Mouse (Mus musculus): ENCODE results near the gene Arhgap45. TPM values are rescaled to one million over a fixed set of nuclear protein-coding genes. Genes with fewer than 3 reads are reported as not detected.
"Not testable (repeated sequence)": the region's sequence is repeated elsewhere in the genome, so short reads cannot be mapped to it uniquely, and the experiment has no call there.

Arhgap45 gene
- polyA plus RNA-seq, 1 experiment, result 36.8 TPM

- 9% methylated on average over 9 of the region's 9 CpGs for WGBS
- H3K4me1 ChIP-seq (ENCODE audit: control insufficient read depth, insufficient read depth, insufficient read length, low read length), result peaks cover 33% of the 10 kb centered on the region
- no peaks in the 10 kb centered on the region for H3K27me3 ChIP-seq (ENCODE audit: control insufficient read depth, insufficient read depth, low read length)
- peak; percentile 53; the same call in 1 of the 2 replicates for TF ChIP-seq CTCF (IDR thresholded peaks at IDR 0.05; ENCODE audit: extremely low read depth, insufficient read length, insufficient replicate concordance, low read depth, low read length)
- TF ChIP-seq POLR2A (IDR thresholded peaks at IDR 0.05; ENCODE audit: low read depth, low read length), result no peak
- H3K27ac ChIP-seq (ENCODE audit: insufficient read depth, low read depth, low read length), result peak overlapping the region; percentile 99
- H3K36me3 ChIP-seq (ENCODE audit: control insufficient read depth, insufficient read depth, low read length), result peaks cover 27% of the 10 kb centered on the region
- H3K4me3 ChIP-seq (ENCODE audit: low read depth, low read length), result no peak overlapping the region
These were observed 17.3 kb downstream of the Arhgap45 start for GRCm38 (mm10) chr10:80033511-80034391.

DNA sequence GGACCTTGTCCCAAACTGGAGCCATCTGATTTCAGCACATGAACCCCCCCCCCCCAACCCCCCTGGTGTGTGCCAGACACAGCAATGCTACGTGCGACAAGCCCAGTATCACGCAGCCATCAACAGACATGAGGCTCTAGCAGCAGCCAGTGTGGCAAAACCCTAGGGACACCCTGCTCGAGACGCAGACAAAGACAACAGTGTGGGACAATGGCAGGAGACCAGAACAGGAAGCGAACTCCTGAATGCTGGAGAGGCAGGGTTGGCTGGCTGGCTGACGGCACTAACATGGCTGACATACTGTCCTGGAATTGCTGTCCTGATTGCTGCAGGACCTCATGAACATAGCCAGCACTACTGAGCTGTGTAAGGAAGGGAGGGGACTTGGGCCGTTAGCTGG lies 18.7 kb downstream of the Arhgap45 start:
- peaks cover 33% of the 10 kb centered on the region for H3K4me1 ChIP-seq (ENCODE audit: control insufficient read depth, insufficient read depth, insufficient read length, low read length)
- H3K4me3 ChIP-seq (ENCODE audit: low read depth, low read length), result no peak overlapping the region
- TF ChIP-seq POLR2A (IDR thresholded peaks at IDR 0.05; ENCODE audit: low read depth, low read length) (no peak), CTCF (IDR thresholded peaks at IDR 0.05; ENCODE audit: extremely low read depth, insufficient read length, insufficient replicate concordance, low read depth, low read length) (no peak)
- peaks cover 27% of the 10 kb centered on the region for H3K36me3 ChIP-seq (ENCODE audit: control insufficient read depth, insufficient read depth, low read length)
- no peaks in the 10 kb centered on the region for H3K27me3 ChIP-seq (ENCODE audit: control insufficient read depth, insufficient read depth, low read length)
- H3K27ac ChIP-seq (ENCODE audit: insufficient read depth, low read depth, low read length), result peak overlapping the region; percentile 3; the same call in 1 of the 2 replicates
- 87% methylated on average over 8 of the region's 8 CpGs for WGBS

- no peaks in the 10 kb centered on the region for H3K27me3 ChIP-seq (ENCODE audit: control insufficient read depth, insufficient read depth, low read length)
- TF ChIP-seq POLR2A (IDR thresholded peaks at IDR 0.05; ENCODE audit: low read depth, low read length), result no peak
- no peak for TF ChIP-seq CTCF (IDR thresholded peaks at IDR 0.05; ENCODE audit: extremely low read depth, insufficient read length, insufficient replicate concordance, low read depth, low read length)
- peak overlapping the region; percentile 3; the same call in 1 of the 2 replicates for H3K27ac ChIP-seq (ENCODE audit: insufficient read depth, low read depth, low read length)
- H3K4me1 ChIP-seq (ENCODE audit: control insufficient read depth, insufficient read depth, insufficient read length, low read length), result peaks cover 33% of the 10 kb centered on the region
- peaks cover 27% of the 10 kb centered on the region for H3K36me3 ChIP-seq (ENCODE audit: control insufficient read depth, insufficient read depth, low read length)
- WGBS, result 88% methylated on average over 5 of the region's 5 CpGs
- no peak overlapping the region for H3K4me3 ChIP-seq (ENCODE audit: low read depth, low read length)
These were observed 19.2 kb downstream of the Arhgap45 start for GRCm38 (mm10) chr10:80035686-80036085.

- WGBS, result 87% methylated on average over 13 of the region's 13 CpGs
- Histone ChIP-seq H3K27me3 (ENCODE audit: control insufficient read depth, insufficient read depth, low read length) (no peaks in the 10 kb centered on the region), H3K4me1 (ENCODE audit: control insufficient read depth, insufficient read depth, insufficient read length, low read length) (peaks cover 31% of the 10 kb centered on the region), H3K36me3 (ENCODE audit: control insufficient read depth, insufficient read depth, low read length) (peaks cover 27% of the 10 kb centered on the region), H3K4me3 (ENCODE audit: low read depth, low read length) (no peak overlapping the region), H3K27ac (ENCODE audit: insufficient read depth, low read depth, low read length) (no peak overlapping the region)
- TF ChIP-seq POLR2A (IDR thresholded peaks at IDR 0.05; ENCODE audit: low read depth, low read length), result no peak
- no peak for TF ChIP-seq CTCF (IDR thresholded peaks at IDR 0.05; ENCODE audit: extremely low read depth, insufficient read length, insufficient replicate concordance, low read depth, low read length)
These were observed 20.4 kb downstream of the Arhgap45 start for GRCm38 (mm10) chr10:80036832-80037231.

GRCm38 (mm10) chr10:80039559-80039979 lies 23.1 kb downstream of the Arhgap45 start, which contains the start of gene Polr2e:
Polr2e (minus strand) TSS chr10:80039795.
- H3K27ac ChIP-seq (ENCODE audit: insufficient read depth, low read depth, low read length), result peak within 1 kb of the TSS; percentile 43; the same call in 1 of the 2 replicates
- WGBS, result under 1% methylated on average over 40 of the region's 40 CpGs
- TF ChIP-seq POLR2A (IDR thresholded peaks at IDR 0.05; ENCODE audit: low read depth, low read length) (no peak; the same call in 1 of the 2 replicates), CTCF (IDR thresholded peaks at IDR 0.05; ENCODE audit: extremely low read depth, insufficient read length, insufficient replicate concordance, low read depth, low read length) (no peak)
- no peaks in the 10 kb centered on the region for H3K27me3 ChIP-seq (ENCODE audit: control insufficient read depth, insufficient read depth, low read length)
- H3K4me3 ChIP-seq (ENCODE audit: low read depth, low read length), result peak within 1 kb of the TSS; percentile 85
- peaks cover 9% of the 10 kb centered on the region for H3K4me1 ChIP-seq (ENCODE audit: control insufficient read depth, insufficient read depth, insufficient read length, low read length)
- peaks cover 27% of the 10 kb centered on the region for H3K36me3 ChIP-seq (ENCODE audit: control insufficient read depth, insufficient read depth, low read length)

DNA sequence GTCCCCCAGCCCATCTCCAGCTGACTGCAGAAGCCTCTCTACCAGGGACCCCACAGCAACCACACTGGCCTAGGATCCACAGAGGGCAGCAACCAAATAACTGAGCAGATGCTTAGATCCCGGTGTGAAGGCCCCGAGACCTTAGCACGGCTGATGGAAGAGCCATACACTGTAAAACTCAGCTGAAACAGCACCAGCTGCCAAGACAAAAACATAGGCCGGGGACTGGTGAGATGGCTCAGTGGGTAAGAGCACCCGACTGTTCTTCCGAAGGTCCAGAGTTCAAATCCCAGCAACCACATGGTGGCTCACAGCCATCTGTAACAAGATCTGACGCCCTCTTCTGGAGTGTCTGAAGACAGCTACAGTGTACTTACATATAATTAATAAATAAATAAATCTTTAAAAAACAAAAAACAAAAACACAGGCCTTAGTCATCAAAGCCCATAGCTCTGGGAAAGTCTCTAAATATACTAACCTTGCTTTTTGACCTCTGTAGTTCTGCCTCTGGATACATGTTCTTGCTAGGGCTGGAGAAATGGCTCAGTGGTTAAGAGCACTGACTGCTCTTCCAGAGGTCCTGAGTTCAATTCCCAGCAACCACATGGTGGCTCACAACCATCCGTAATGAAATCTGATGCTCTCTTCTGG lies 25.1 kb downstream of the Arhgap45 start:
- H3K4me3 ChIP-seq (ENCODE audit: low read depth, low read length); H3K27ac ChIP-seq (ENCODE audit: insufficient read depth, low read depth, low read length); H3K4me1 ChIP-seq (ENCODE audit: control insufficient read depth, insufficient read depth, insufficient read length, low read length); H3K27me3 ChIP-seq (ENCODE audit: control insufficient read depth, insufficient read depth, low read length): not testable (repeated sequence)
- WGBS, result 85% methylated on average over 8 of the region's 8 CpGs
- H3K36me3 ChIP-seq (ENCODE audit: control insufficient read depth, insufficient read depth, low read length), result peaks cover 14% of the 10 kb centered on the region

GRCm38 (mm10) chr10:80044087-80044486 lies 27.6 kb downstream of the Arhgap45 start:
- Histone ChIP-seq H3K27me3 (ENCODE audit: control insufficient read depth, insufficient read depth, low read length) (no peaks in the 10 kb centered on the region), H3K27ac (ENCODE audit: insufficient read depth, low read depth, low read length) (no peak overlapping the region), H3K4me3 (ENCODE audit: low read depth, low read length) (no peak overlapping the region), H3K36me3 (ENCODE audit: control insufficient read depth, insufficient read depth, low read length) (no peaks in the 10 kb centered on the region), H3K4me1 (ENCODE audit: control insufficient read depth, insufficient read depth, insufficient read length, low read length) (no peaks in the 10 kb centered on the region)
- WGBS, result 89% methylated on average over 4 of the region's 4 CpGs
- TF ChIP-seq POLR2A (IDR thresholded peaks at IDR 0.05; ENCODE audit: low read depth, low read length) (no peak), CTCF (IDR thresholded peaks at IDR 0.05; ENCODE audit: extremely low read depth, insufficient read length, insufficient replicate concordance, low read depth, low read length) (no peak)

GRCm38 (mm10) chr10:80045364-80045763 lies 28.9 kb downstream of the Arhgap45 start:
- not testable (repeated sequence) for H3K4me1 ChIP-seq (ENCODE audit: control insufficient read depth, insufficient read depth, insufficient read length, low read length); H3K27ac ChIP-seq (ENCODE audit: insufficient read depth, low read depth, low read length); H3K36me3 ChIP-seq (ENCODE audit: control insufficient read depth, insufficient read depth, low read length); H3K27me3 ChIP-seq (ENCODE audit: control insufficient read depth, insufficient read depth, low read length); H3K4me3 ChIP-seq (ENCODE audit: low read depth, low read length)
- WGBS, result 83% methylated on average over 4 of the region's 4 CpGs

Measured in small intestine, adult 2 months (tissue).